Mouse (Mus musculus) B cell, adult 2 months (primary cell): ENCODE data around the gene Igf2r.

Experiments
- DNase-seq, 2 experiments: peaks; one replicate each; pipeline ENCODE4 v3.0.0; 2022

Gene Igf2r

DNA sequence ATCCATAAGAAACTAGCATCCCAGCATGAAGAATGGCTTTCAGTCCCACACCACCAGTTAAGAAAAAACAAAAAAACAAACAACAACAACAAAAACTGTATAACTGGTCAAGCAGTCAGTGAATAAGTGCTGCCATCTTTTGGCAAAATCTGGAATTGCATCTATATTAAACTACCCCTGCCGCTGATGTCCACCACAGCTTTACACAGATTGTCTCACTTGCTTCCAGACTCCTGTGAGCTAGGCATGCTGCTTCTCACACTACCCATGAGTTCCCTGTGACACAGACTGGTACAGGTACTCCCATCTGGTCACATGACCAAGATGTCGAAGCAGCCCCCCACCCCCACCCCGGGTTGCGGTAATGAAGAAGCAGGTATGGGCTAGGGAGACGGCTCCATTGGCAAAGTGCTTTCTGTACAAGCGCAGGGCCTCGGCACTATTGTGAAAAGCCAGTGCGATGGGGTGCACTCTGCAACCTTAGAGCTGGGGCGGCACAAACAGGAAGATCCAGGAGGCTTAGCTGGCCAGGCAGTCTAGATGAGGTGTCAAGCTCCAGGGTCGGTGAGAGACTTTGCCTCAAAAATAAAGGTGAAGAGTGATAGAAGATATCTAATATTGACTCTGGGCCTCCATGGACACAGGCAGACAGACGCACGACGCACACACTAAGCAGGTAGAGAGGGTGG is 108.7 kb downstream of the Igf2r start:
- DNase-seq, result peak; percentile 10 to 18

DNA sequence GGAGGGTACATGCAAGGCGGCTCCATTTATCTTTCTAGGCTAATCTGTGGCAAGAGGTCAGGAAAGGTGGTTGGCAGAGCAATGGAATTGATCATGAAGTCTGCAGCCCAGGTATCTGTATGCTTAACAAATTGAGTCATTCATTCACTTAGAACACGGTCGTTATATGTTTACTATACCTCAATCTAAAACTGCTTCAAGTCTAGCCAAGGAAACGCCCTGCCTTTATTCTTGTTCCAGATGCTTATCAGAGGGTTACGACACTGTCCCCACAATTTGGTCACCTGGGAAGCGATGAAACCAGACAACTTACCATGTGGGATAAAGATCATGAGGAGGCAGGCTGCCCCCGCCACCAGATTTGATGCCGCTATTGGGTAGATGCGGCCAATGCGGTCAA is 110.2 kb downstream of the Igf2r start:
- no peak for DNase-seq

DNA sequence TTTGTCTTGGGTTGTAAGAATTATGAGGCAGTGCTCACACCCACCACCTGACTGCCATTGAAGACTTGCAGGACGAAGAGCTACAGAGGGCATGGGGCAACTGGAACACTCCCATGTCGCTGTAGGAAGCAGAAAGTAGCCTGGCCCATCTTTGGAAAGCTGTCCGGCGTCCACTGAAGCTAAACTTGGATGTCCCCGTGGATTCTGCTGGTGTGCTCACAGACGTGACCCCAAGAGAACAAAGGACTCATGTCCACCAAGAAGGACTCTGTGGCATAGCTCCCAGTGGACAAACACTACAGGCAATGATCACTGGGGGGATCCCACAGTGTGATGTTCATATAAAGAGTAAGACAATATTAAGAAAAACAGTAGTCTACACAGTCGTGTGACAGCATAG is 110.7 kb downstream of the Igf2r start:
- no peak for DNase-seq

DNA sequence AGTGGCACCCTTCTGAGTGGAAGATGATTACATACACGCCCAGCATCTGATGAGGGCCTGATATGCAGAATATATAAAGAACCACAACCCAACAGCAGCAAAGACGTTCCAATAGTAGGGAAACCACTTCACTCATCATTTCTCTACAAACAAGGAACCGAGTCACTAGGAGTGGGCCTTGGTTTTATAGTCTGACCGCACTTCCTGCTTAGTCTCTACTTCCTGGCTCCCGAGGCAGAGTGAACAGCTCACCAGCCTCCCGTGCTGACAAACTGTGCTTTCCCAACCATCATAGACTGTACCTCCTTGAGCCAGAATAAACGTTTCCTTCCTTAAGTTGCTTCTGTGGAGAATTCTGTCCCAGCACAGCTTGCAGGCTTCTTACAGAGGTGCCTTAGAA is 113.6 kb downstream of the Igf2r start:
- no peak for DNase-seq

DNA sequence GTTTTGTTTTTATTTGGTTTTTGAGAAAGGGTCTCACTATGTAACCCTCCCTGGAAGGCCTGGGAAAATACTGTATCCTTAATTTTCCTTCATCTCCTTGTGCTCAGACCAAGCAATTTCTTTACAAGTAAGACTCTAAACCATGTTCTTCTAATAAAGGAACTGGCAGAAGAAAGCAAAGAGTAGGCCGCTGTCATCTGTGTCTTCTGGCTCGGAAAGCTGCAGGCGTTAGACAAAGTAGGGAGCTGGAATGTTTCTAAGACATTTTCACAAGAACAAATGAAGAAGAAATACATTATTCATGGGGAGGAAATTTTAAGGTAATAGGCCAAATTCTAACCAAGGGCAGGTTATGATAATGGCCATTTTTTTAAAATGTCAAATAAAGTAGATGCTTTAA is 115.4 kb downstream of the Igf2r start:
- DNase-seq, result no peak

DNA sequence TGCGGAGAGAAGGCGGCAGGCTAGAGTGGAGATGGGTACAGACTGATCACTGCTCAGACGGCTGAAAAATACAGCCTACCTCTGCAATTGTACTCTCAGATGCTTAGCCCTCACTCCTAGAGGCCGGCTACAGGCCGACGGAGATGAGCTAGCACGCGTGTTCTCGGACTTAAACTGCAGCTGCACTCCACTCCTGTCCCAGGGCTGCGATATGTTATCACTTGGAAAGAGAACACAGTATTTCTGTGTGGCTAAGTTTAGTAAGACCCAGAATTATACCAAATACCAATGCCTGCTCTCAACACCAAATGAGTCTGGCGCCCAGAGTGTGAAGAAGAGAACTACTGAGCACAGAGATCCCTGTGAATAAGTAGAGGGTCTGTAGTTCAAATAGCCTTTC is 116.9 kb downstream of the Igf2r start:
- no peak for DNase-seq

DNA sequence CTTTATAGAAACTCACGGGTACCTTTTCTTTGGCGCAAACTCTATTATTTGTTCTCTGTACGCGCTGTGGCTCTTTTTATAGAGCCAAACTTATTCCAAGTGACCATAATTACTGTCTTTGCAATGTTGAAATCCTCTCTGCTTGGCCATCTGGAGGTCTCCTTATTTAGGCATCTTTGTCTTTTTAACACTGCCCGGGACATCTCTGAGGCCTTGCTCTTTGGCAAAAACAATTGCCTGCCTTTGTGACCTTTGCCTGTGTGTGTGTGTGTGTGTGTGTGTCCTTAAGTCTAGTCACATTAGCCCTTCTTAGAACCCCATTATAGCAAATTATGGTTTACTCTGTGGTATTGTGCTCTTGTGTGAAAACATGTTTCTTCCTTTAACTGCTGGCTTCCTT is 124.0 kb downstream of the Igf2r start:
- DNase-seq, result no peak

DNA sequence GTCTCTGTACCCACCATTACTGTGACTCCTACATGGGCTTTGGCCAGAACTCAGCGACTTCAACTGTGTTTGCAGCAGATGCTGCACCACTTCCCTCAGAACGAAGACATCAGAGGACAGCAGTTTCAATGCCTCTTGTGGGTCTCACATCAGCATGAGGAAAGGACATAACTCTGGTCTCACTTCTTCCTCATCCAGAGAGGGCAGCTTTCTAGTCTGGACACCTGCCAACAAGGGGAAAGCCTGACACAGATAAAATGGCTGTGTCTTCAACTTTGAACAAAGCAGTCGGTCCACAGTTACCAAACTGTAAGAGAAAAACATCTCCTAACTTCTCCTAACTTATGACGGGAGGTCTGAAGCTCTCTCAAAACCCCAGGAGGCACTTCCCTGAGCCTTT is 128.4 kb downstream of the Igf2r start:
- DNase-seq, result no peak

DNA sequence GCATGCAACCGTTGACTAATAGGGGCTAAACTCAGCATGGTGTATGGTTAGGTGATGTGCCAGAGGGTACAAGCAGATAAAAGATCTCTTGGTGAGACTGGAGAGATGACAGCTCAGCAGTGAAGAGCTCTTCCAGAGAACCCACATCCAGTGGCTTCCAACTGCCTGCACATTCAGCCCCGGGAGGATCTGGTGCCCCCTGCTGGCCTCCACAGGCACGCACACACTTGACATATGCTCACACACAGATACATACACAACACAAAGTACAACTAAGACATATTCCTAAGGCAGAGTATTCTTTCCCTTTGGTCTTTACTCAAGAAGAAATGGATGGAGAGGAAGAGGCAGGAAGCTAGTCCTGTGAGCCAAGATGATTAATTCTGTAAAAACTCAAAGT is 129.9 kb downstream of the Igf2r start:
- DNase-seq, result no peak

DNA sequence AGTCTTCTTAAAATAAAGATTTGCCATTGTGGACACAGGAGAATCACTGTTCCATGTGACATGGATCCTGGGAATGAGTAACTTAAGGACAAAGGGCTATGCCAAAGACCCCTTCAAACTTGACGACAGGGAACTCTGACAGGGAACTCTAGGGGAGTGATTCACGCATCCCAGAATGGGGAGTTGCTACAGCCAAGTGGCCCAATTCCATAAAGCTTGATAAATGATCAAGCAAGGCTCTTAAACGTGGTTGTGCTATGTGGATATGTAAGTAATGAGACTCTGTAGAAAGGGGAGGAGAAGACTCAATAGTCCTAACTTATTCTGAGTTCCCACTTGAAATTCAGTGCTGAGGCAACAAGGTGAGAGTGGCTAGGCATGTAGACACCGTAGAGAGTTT is 134.7 kb downstream of the Igf2r start:
- DNase-seq, result no peak
